Mouse (Mus musculus): Measurements from ENCODE around the gene Scn2b. TPM values are rescaled to one million over a fixed set of nuclear protein-coding genes. Genes with fewer than 3 reads are reported as not detected.

The Scn2b gene
- total and polyA plus RNA-seq, 3 experiments: 0.07 TPM; not detected in 2

- H3K4me2 ChIP-seq (ENCODE audit: insufficient read depth, low read depth, poor library complexity, severe bottlenecking): no peak overlapping the region
- H3K9ac ChIP-seq (ENCODE audit: insufficient read depth, low read depth): no peak overlapping the region
- H3K79me2 ChIP-seq (replicated peaks; ENCODE audit: control insufficient read depth, extremely low read depth, insufficient read depth, poor library complexity, severe bottlenecking): no peaks in the 10 kb centered on the region
- no peak overlapping the region for H3K4me3 ChIP-seq (replicated peaks in 1 of 3; ENCODE audit: low read depth in 2 of 3, low read length in 2 of 3, poor library complexity in 1 of 3)
- no peak overlapping the region for H3K27ac ChIP-seq (ENCODE audit: insufficient read depth, low read depth)
- peaks cover 39% of the 10 kb centered on the region for H3K27me3 ChIP-seq (replicated peaks)
- dilution Hi-C loops (cut with MboI; ENCODE audit: extremely low pct_ligation_motif_present, extremely low pct_unique_long_range_greater_than_20kb, low sequenced_read_pairs): no loop called here
- H3K36me3 ChIP-seq (replicated peaks in 1 of 2; ENCODE audit: control insufficient read depth in 1 of 2, insufficient read depth in 1 of 2, low read length in 1 of 2): no peaks in the 10 kb centered on the region
- in situ Hi-C loops (cut with MboI; ENCODE audit: low pct_ligation_motif_present, low pct_unique_long_range_greater_than_20kb, low sequenced_read_pairs): loop anchor here (5.0 kb wide), 1 partner anchor 93 kb away; no protein-coding TSS in a partner anchor
- no peaks in the 10 kb centered on the region for H3K9me3 ChIP-seq (replicated peaks; ENCODE audit: low read length)
- TF ChIP-seq USF2 (conservative IDR thresholded peaks at IDR 0.05; ENCODE audit: low read depth, low read length): no peak
- no peak for TF ChIP-seq MYC (IDR thresholded peaks at IDR 0.05; ENCODE audit: low read depth, low read length)
- TF ChIP-seq JUND (conservative IDR thresholded peaks at IDR 0.05; ENCODE audit: low read depth, low read length): no peak
- TF ChIP-seq SIN3A (IDR thresholded peaks at IDR 0.05; ENCODE audit: low read length): no peak
- no peak for TF ChIP-seq PAX5 (IDR thresholded peaks at IDR 0.05; ENCODE audit: low read length)
- TF ChIP-seq MEF2A (IDR thresholded peaks at IDR 0.05; ENCODE audit: borderline replicate concordance, low read depth, low read length): no peak
- TF ChIP-seq ZNF384 (IDR thresholded peaks at IDR 0.05; ENCODE audit: low read depth, low read length): no peak
- H3K4me1 ChIP-seq (ENCODE audit: control insufficient read depth in 1 of 2, insufficient read depth in 2 of 2): peaks cover 8 to 35% of the 10 kb centered on the region in 2 experiments
- no peak for DNase-seq (ENCODE audit: extremely low read depth)
Observed at GRCm38 (mm10) chr9:45119954-45120530, 2.5 kb downstream of the Scn2b start.

- dilution Hi-C loops (cut with MboI; ENCODE audit: extremely low pct_ligation_motif_present, extremely low pct_unique_long_range_greater_than_20kb, low sequenced_read_pairs) (no loop called here), in situ Hi-C loops (cut with MboI; ENCODE audit: low pct_ligation_motif_present, low pct_unique_long_range_greater_than_20kb, low sequenced_read_pairs) (no loop called here)
- TF ChIP-seq USF2 (conservative IDR thresholded peaks at IDR 0.05; ENCODE audit: low read depth, low read length) (no peak), GABPA (IDR thresholded peaks at IDR 0.05; ENCODE audit: insufficient replicate concordance, low read depth, low read length) (no peak), CHD1 (IDR thresholded peaks at IDR 0.05; ENCODE audit: low read depth, low read length) (no peak)
- Histone ChIP-seq H3K27ac (ENCODE audit: insufficient read depth, low read depth) (no peak overlapping the region), H3K79me2 (replicated peaks; ENCODE audit: control insufficient read depth, extremely low read depth, insufficient read depth, poor library complexity, severe bottlenecking) (no peaks in the 10 kb centered on the region), H3K4me2 (ENCODE audit: insufficient read depth, low read depth, poor library complexity, severe bottlenecking) (no peak overlapping the region), H3K9me3 (replicated peaks; ENCODE audit: low read length) (no peaks in the 10 kb centered on the region), H3K9ac (ENCODE audit: insufficient read depth, low read depth) (no peak overlapping the region), H3K4me3 (replicated peaks in 1 of 3; ENCODE audit: low read depth in 2 of 3, low read length in 2 of 3, poor library complexity in 1 of 3) (no peak overlapping the region), H3K36me3 (replicated peaks in 1 of 2; ENCODE audit: control insufficient read depth in 1 of 2, insufficient read depth in 1 of 2, low read length in 1 of 2) (no peaks in the 10 kb centered on the region), H3K27me3 (replicated peaks) (peaks cover 44% of the 10 kb centered on the region), H3K4me1 (ENCODE audit: control insufficient read depth in 1 of 2, insufficient read depth in 2 of 2) (peaks cover 8 to 35% of the 10 kb centered on the region in 2 experiments)
- no peak for DNase-seq (ENCODE audit: extremely low read depth)
Observed at GRCm38 (mm10) chr9:45120567-45120966, 3.0 kb downstream of the Scn2b start.

GRCm38 (mm10) chr9:45121001-45121400 is 3.4 kb downstream of the Scn2b start:
- TF ChIP-seq GABPA (IDR thresholded peaks at IDR 0.05; ENCODE audit: insufficient replicate concordance, low read depth, low read length) (no peak), RAD21 (IDR thresholded peaks at IDR 0.05; ENCODE audit: low read depth, low read length) (no peak), MAZ (IDR thresholded peaks at IDR 0.05; ENCODE audit: low read depth, low read length) (no peak), MEF2A (IDR thresholded peaks at IDR 0.05; ENCODE audit: borderline replicate concordance, low read depth, low read length) (no peak), MAX (IDR thresholded peaks at IDR 0.05; ENCODE audit: low read length) (no peak), SMC3 (IDR thresholded peaks at IDR 0.05; ENCODE audit: low read depth, low read length) (no peak), HCFC1 (IDR thresholded peaks at IDR 0.05; ENCODE audit: low read depth, low read length) (no peak), RCOR1 (conservative IDR thresholded peaks at IDR 0.05; ENCODE audit: low read depth, low read length) (no peak)
- Histone ChIP-seq H3K27me3 (replicated peaks) (peaks cover 48% of the 10 kb centered on the region), H3K9ac (ENCODE audit: insufficient read depth, low read depth) (no peak overlapping the region), H3K9me3 (replicated peaks; ENCODE audit: low read length) (no peaks in the 10 kb centered on the region), H3K36me3 (replicated peaks in 1 of 2; ENCODE audit: control insufficient read depth in 1 of 2, insufficient read depth in 1 of 2, low read length in 1 of 2) (no peaks in the 10 kb centered on the region), H3K4me2 (ENCODE audit: insufficient read depth, low read depth, poor library complexity, severe bottlenecking) (no peak overlapping the region), H3K79me2 (replicated peaks; ENCODE audit: control insufficient read depth, extremely low read depth, insufficient read depth, poor library complexity, severe bottlenecking) (no peaks in the 10 kb centered on the region), H3K27ac (ENCODE audit: insufficient read depth, low read depth) (no peak overlapping the region), H3K4me3 (replicated peaks in 1 of 3; ENCODE audit: low read depth in 2 of 3, low read length in 2 of 3, poor library complexity in 1 of 3) (no peak overlapping the region), H3K4me1 (ENCODE audit: control insufficient read depth in 1 of 2, insufficient read depth in 2 of 2) (peaks cover 8 to 35% of the 10 kb centered on the region in 2 experiments)
- dilution Hi-C loops (cut with MboI; ENCODE audit: extremely low pct_ligation_motif_present, extremely low pct_unique_long_range_greater_than_20kb, low sequenced_read_pairs) (no loop called here), in situ Hi-C loops (cut with MboI; ENCODE audit: low pct_ligation_motif_present, low pct_unique_long_range_greater_than_20kb, low sequenced_read_pairs) (no loop called here)
- no peak for DNase-seq (ENCODE audit: extremely low read depth)

Data from CH12.LX (cell line).